Mouse (Mus musculus) neural tube, embryonic 13.5 days (tissue): ENCODE results near the gene Pet117. TPM values are rescaled to one million over a fixed set of nuclear protein-coding genes. Genes with fewer than 3 reads are reported as not detected.
A peak's percentile ranks its signal among the peaks of the same experiment; 100 is the strongest.
"Not testable (repeated sequence)": the region's sequence is repeated elsewhere in the genome, so short reads cannot be mapped to it uniquely, and the experiment has no call there.

Experiments
- ATAC-seq: fragments of 200-750 bp; cut with Nextera tagmentation; 2 replicates; pipeline ENCODE4 v1.8.0; 2017; ENCODE audit warnings: low read depth, mild to moderate bottlenecking, moderate TSS enrichment, moderate library complexity
- H3K27ac ChIP-seq: fragments of 300-500 bp; sonication (generic); replicated peaks from 2 replicates; pipeline ENCODE4 v1.5.1; 2015; ENCODE audit warnings: moderate library complexity, mild to moderate bottlenecking, inconsistent platforms
- H3K27me3 ChIP-seq: fragments of 300-500 bp; sonication (generic); 2 replicates; pipeline ENCODE4 v1.6.1; 2015; ENCODE audit warnings: mild to moderate bottlenecking, inconsistent platforms
- H3K36me3 ChIP-seq: fragments of 300-500 bp; sonication (generic); 2 replicates; pipeline ENCODE4 v1.6.1; 2015; ENCODE audit warnings: mild to moderate bottlenecking, inconsistent platforms
- H3K4me1 ChIP-seq: fragments of 300-500 bp; sonication (generic); replicated peaks from 2 replicates; pipeline ENCODE4 v1.6.1; 2015; ENCODE audit warnings: inconsistent platforms
- H3K4me2 ChIP-seq: fragments of 300-500 bp; sonication (generic); 2 replicates; pipeline ENCODE4 v1.6.1; 2015; ENCODE audit warnings: inconsistent platforms, mild to moderate bottlenecking, moderate library complexity
- H3K4me3 ChIP-seq: fragments of 300-500 bp; sonication (generic); 2 replicates; pipeline ENCODE4 v1.5.1; 2015; ENCODE audit warnings: mild to moderate bottlenecking, inconsistent platforms
- H3K9ac ChIP-seq: fragments of 300-500 bp; sonication (generic); 2 replicates; pipeline ENCODE4 v1.6.1; 2015; ENCODE audit warnings: moderate library complexity, mild to moderate bottlenecking, inconsistent platforms
- H3K9me3 ChIP-seq: fragments of 300-500 bp; sonication (generic); 2 replicates; pipeline ENCODE4 v1.6.1; 2016; ENCODE audit warnings: inconsistent platforms
- WGBS: fragments of 180-500 bp; shearing (Covaris S2); methylation state at CpG from one replicate; pipeline ENCODE4 v1.1.7; 2015; 5-methylcytosine and 5-hydroxymethylcytosine counted together
- polyA plus RNA-seq: library from polyadenylated mRNA; unstranded; fragments of >200 nt; fragmentation: Nextera tagmentation; extraction: Ambion mirVana; gene quantifications from 2 replicates; pipeline ENCODE4 v1.2.1, GENCODE M21; 2015

Pet117 gene
- polyA plus RNA-seq, 1 experiment from 2014 or later: 2.4 TPM

GRCm38 (mm10) chr2:144338149-144338548 lies 30.6 kb upstream of the Pet117 start:
- not testable (repeated sequence) for H3K4me3 ChIP-seq, H3K27ac ChIP-seq, H3K36me3 ChIP-seq, H3K9ac ChIP-seq, ATAC-seq, H3K4me1 ChIP-seq, H3K4me2 ChIP-seq, H3K9me3 ChIP-seq
- peaks cover 32% of the 10 kb centered on the region for H3K27me3 ChIP-seq
- WGBS: 81% methylated on average over 6 of the region's 6 CpGs

- Histone ChIP-seq H3K4me1 (no peaks in the 10 kb centered on the region), H3K9ac (no peak overlapping the region), H3K27ac (no peak overlapping the region), H3K9me3 (no peaks in the 10 kb centered on the region), H3K27me3 (no peaks in the 10 kb centered on the region), H3K36me3 (no peaks in the 10 kb centered on the region), H3K4me3 (no peak overlapping the region), H3K4me2 (no peak overlapping the region)
- WGBS: 83% methylated on average over 4 of the region's 4 CpGs
- no peak for ATAC-seq
Measured at GRCm38 (mm10) chr2:144343158-144343557, 25.6 kb upstream of the Pet117 start.

GRCm38 (mm10) chr2:144348525-144348924 lies 20.3 kb upstream of the Pet117 start:
- Histone ChIP-seq H3K27me3 (no peaks in the 10 kb centered on the region), H3K4me2 (no peak overlapping the region), H3K9me3 (no peaks in the 10 kb centered on the region), H3K36me3 (no peaks in the 10 kb centered on the region), H3K4me3 (no peak overlapping the region), H3K9ac (no peak overlapping the region), H3K27ac (no peak overlapping the region), H3K4me1 (no peaks in the 10 kb centered on the region)
- WGBS: 70% methylated on average over 3 of the region's 3 CpGs
- ATAC-seq: no peak

- H3K4me1 ChIP-seq: no peaks in the 10 kb centered on the region
- H3K36me3 ChIP-seq: no peaks in the 10 kb centered on the region
- WGBS: 87% methylated on average over 11 of the region's 11 CpGs
- ATAC-seq: no peak
- no peak overlapping the region for H3K4me2 ChIP-seq
- no peak overlapping the region for H3K27ac ChIP-seq
- no peak overlapping the region for H3K4me3 ChIP-seq
- H3K9me3 ChIP-seq: no peaks in the 10 kb centered on the region
- no peaks in the 10 kb centered on the region for H3K27me3 ChIP-seq
- no peak overlapping the region for H3K9ac ChIP-seq
Measured at GRCm38 (mm10) chr2:144352843-144353242, 16.0 kb upstream of the Pet117 start.

GRCm38 (mm10) chr2:144369020-144369421 lies 225 bp downstream of the Pet117 start:
- peak overlapping the region; percentile 76 for H3K4me2 ChIP-seq
- peaks cover 20% of the 10 kb centered on the region for H3K4me1 ChIP-seq
- H3K27ac ChIP-seq: peak overlapping the region; percentile 95
- no peaks in the 10 kb centered on the region for H3K27me3 ChIP-seq
- peak; percentile 90 for ATAC-seq
- no peaks in the 10 kb centered on the region for H3K9me3 ChIP-seq
- peak overlapping the region; percentile 89 for H3K9ac ChIP-seq
- H3K4me3 ChIP-seq: peak overlapping the region; percentile 71
- peaks cover 12% of the 10 kb centered on the region for H3K36me3 ChIP-seq
- WGBS: 0% methylated on average over 42 of the region's 43 CpGs

GRCm38 (mm10) chr2:144369511-144369910 lies 715 bp downstream of the Pet117 start:
- Histone ChIP-seq H3K4me3 (peak overlapping the region; percentile 71), H3K9me3 (no peaks in the 10 kb centered on the region), H3K36me3 (peaks cover 16% of the 10 kb centered on the region), H3K27me3 (no peaks in the 10 kb centered on the region), H3K9ac (peak overlapping the region; percentile 89), H3K27ac (peak overlapping the region; percentile 95), H3K4me1 (peaks cover 20% of the 10 kb centered on the region), H3K4me2 (peak overlapping the region; percentile 76)
- 2% methylated on average over 12 of the region's 12 CpGs for WGBS
- ATAC-seq: peak; percentile 55; the same call in 1 of the 2 replicates

- Histone ChIP-seq H3K4me1 (peaks cover 20% of the 10 kb centered on the region), H3K9me3 (no peaks in the 10 kb centered on the region), H3K9ac (no peak overlapping the region), H3K27me3 (no peaks in the 10 kb centered on the region), H3K36me3 (peaks cover 37% of the 10 kb centered on the region), H3K27ac (no peak overlapping the region), H3K4me3 (no peak overlapping the region), H3K4me2 (no peak overlapping the region)
- no peak for ATAC-seq
- 90% methylated on average over 4 of the region's 4 CpGs for WGBS
Measured at GRCm38 (mm10) chr2:144371566-144371965, 2.8 kb downstream of the Pet117 start.

- Histone ChIP-seq H3K27me3 (no peaks in the 10 kb centered on the region), H3K4me1 (peaks cover 19% of the 10 kb centered on the region), H3K9ac (no peak overlapping the region), H3K36me3 (peaks cover 50% of the 10 kb centered on the region), H3K27ac (no peak overlapping the region), H3K4me3 (no peak overlapping the region), H3K4me2 (no peak overlapping the region), H3K9me3 (no peaks in the 10 kb centered on the region)
- no peak for ATAC-seq
- WGBS: 94% methylated on average over 9 of the region's 9 CpGs
Measured at GRCm38 (mm10) chr2:144373063-144373462, 4.3 kb downstream of the Pet117 start.

GRCm38 (mm10) chr2:144375063-144375703 lies 6.4 kb downstream of the Pet117 start:
- 93% methylated on average over 10 of the region's 10 CpGs for WGBS
- peaks cover 70% of the 10 kb centered on the region for H3K36me3 ChIP-seq
- no peak overlapping the region for H3K4me3 ChIP-seq
- ATAC-seq: no peak
- H3K27me3 ChIP-seq: no peaks in the 10 kb centered on the region
- H3K4me1 ChIP-seq: peaks cover 8% of the 10 kb centered on the region
- H3K9me3 ChIP-seq: no peaks in the 10 kb centered on the region
- no peak overlapping the region for H3K9ac ChIP-seq
- H3K27ac ChIP-seq: no peak overlapping the region
- no peak overlapping the region for H3K4me2 ChIP-seq

GRCm38 (mm10) chr2:144381293-144381692 lies 12.5 kb downstream of the Pet117 start:
- Histone ChIP-seq H3K27me3 (no peaks in the 10 kb centered on the region), H3K9me3 (no peaks in the 10 kb centered on the region), H3K27ac (no peak overlapping the region), H3K36me3 (peaks cover 84% of the 10 kb centered on the region), H3K4me3 (no peak overlapping the region), H3K9ac (no peak overlapping the region), H3K4me2 (no peak overlapping the region), H3K4me1 (no peaks in the 10 kb centered on the region)
- WGBS: 86% methylated on average over 3 of the region's 3 CpGs
- ATAC-seq: no peak

- Histone ChIP-seq H3K4me3 (no peak overlapping the region), H3K27me3 (no peaks in the 10 kb centered on the region), H3K4me1 (no peaks in the 10 kb centered on the region), H3K27ac (no peak overlapping the region), H3K4me2 (no peak overlapping the region), H3K36me3 (peaks cover 81% of the 10 kb centered on the region), H3K9ac (no peak overlapping the region), H3K9me3 (no peaks in the 10 kb centered on the region)
- WGBS: 94% methylated on average over 4 of the region's 4 CpGs
- ATAC-seq: no peak
Measured at GRCm38 (mm10) chr2:144381741-144382140, 12.9 kb downstream of the Pet117 start.

- no peak for ATAC-seq
- no peak overlapping the region for H3K27ac ChIP-seq
- 88% methylated on average over 7 of the region's 7 CpGs for WGBS
- H3K4me1 ChIP-seq: no peaks in the 10 kb centered on the region
- H3K4me2 ChIP-seq: no peak overlapping the region
- no peaks in the 10 kb centered on the region for H3K9me3 ChIP-seq
- no peak overlapping the region for H3K9ac ChIP-seq
- H3K27me3 ChIP-seq: no peaks in the 10 kb centered on the region
- no peak overlapping the region for H3K4me3 ChIP-seq
- peaks cover 77% of the 10 kb centered on the region for H3K36me3 ChIP-seq
Measured at GRCm38 (mm10) chr2:144382624-144383138, 13.9 kb downstream of the Pet117 start.

GRCm38 (mm10) chr2:144386296-144386695 lies 17.5 kb downstream of the Pet117 start:
- no peak for ATAC-seq
- Histone ChIP-seq H3K9ac (no peak overlapping the region), H3K27me3 (no peaks in the 10 kb centered on the region), H3K9me3 (no peaks in the 10 kb centered on the region), H3K4me3 (no peak overlapping the region), H3K4me2 (no peak overlapping the region), H3K27ac (no peak overlapping the region), H3K36me3 (peaks cover 74% of the 10 kb centered on the region), H3K4me1 (no peaks in the 10 kb centered on the region)
- WGBS: 84% methylated on average over 2 of the region's 2 CpGs
